Mouse (Mus musculus) embryonic facial prominence, embryonic 10.5 days (tissue): ENCODE results near the gene Pomgnt2. TPM values are rescaled to one million over a fixed set of nuclear protein-coding genes. Genes with fewer than 3 reads are reported as not detected.
A peak's percentile ranks its signal among the peaks of the same experiment; 100 is the strongest.

ENCODE experiments used
- DNase-seq: peaks from one replicate; pipeline ENCODE4 v3.0.0-alpha.2; 2017; ENCODE audit warnings: low spot score
- H3K27ac ChIP-seq: fragments of 300-500 bp; sonication (generic); replicated peaks from 2 replicates; pipeline ENCODE4 v1.5.1; 2016; ENCODE audit warnings: mild to moderate bottlenecking
- H3K27me3 ChIP-seq: fragments of 300-500 bp; sonication (generic); replicated peaks from 2 replicates; pipeline ENCODE4 v1.6.1; 2016; ENCODE audit warnings: low read depth, mild to moderate bottlenecking; ENCODE audit not compliant: poor library complexity, severe bottlenecking
- H3K36me3 ChIP-seq: fragments of 300-500 bp; sonication (generic); replicated peaks from 2 replicates; pipeline ENCODE4 v1.6.1; 2016; ENCODE audit warnings: mild to moderate bottlenecking, moderate library complexity
- H3K4me1 ChIP-seq: fragments of 300-500 bp; sonication (generic); 2 replicates; pipeline ENCODE4 v1.6.1; 2016
- H3K4me3 ChIP-seq: fragments of 300-500 bp; sonication (generic); 2 replicates; pipeline ENCODE4 v1.5.1; 2016; ENCODE audit warnings: mild to moderate bottlenecking, moderate library complexity
- H3K9me3 ChIP-seq: fragments of 300-500 bp; sonication (generic); 2 replicates; pipeline ENCODE4 v1.6.1; 2016; ENCODE audit warnings: mild to moderate bottlenecking
- WGBS: fragments of 180-500 bp; shearing (Covaris S2); methylation state at CpG from one replicate; pipeline ENCODE4 v1.1.7; 2016; 5-methylcytosine and 5-hydroxymethylcytosine counted together
- polyA plus RNA-seq: library from polyadenylated mRNA; unstranded; fragments of >200 nt; fragmentation: Nextera tagmentation; extraction: Ambion mirVana; gene quantifications from 2 replicates; pipeline ENCODE4 v1.2.1, GENCODE M21; 2016

Pomgnt2 gene
- polyA plus RNA-seq, 1 experiment from 2014 or later, result 13.9 TPM

GRCm38 (mm10) chr9:121982214-121982613 lies 14.7 kb downstream of the Pomgnt2 start:
- Histone ChIP-seq H3K27me3 (no peaks in the 10 kb centered on the region), H3K27ac (no peak overlapping the region), H3K9me3 (no peaks in the 10 kb centered on the region), H3K4me1 (peaks cover 13% of the 10 kb centered on the region; the same call in 1 of the 2 replicates), H3K36me3 (peaks cover 17% of the 10 kb centered on the region), H3K4me3 (no peak overlapping the region)
- WGBS, result 96% methylated on average over 22 of the region's 22 CpGs
- no peak for DNase-seq

GRCm38 (mm10) chr9:121981466-121982105 lies 15.3 kb downstream of the Pomgnt2 start:
- no peaks in the 10 kb centered on the region for H3K27me3 ChIP-seq
- no peak overlapping the region for H3K27ac ChIP-seq
- 86% methylated on average over 10 of the region's 10 CpGs for WGBS
- H3K36me3 ChIP-seq, result peaks cover 17% of the 10 kb centered on the region
- H3K4me1 ChIP-seq, result peaks cover 13% of the 10 kb centered on the region; the same call in 1 of the 2 replicates
- no peak overlapping the region for H3K4me3 ChIP-seq
- no peak for DNase-seq
- H3K9me3 ChIP-seq, result no peaks in the 10 kb centered on the region

GRCm38 (mm10) chr9:121981046-121981445 lies 15.9 kb downstream of the Pomgnt2 start:
- no peak for DNase-seq
- Histone ChIP-seq H3K27ac (no peak overlapping the region), H3K4me1 (peaks cover 13% of the 10 kb centered on the region; the same call in 1 of the 2 replicates), H3K9me3 (no peaks in the 10 kb centered on the region), H3K4me3 (no peak overlapping the region), H3K27me3 (no peaks in the 10 kb centered on the region), H3K36me3 (peaks cover 17% of the 10 kb centered on the region)
- 88% methylated on average over 9 of the region's 9 CpGs for WGBS

GRCm38 (mm10) chr9:121975321-121975720 lies 21.6 kb downstream of the Pomgnt2 start:
- Histone ChIP-seq H3K27ac (no peak overlapping the region), H3K4me1 (0 out of 2 replicates have a peak, but pooled peaks cover 7% of the 10 kb centered on the region), H3K27me3 (no peaks in the 10 kb centered on the region), H3K4me3 (no peak overlapping the region), H3K36me3 (no peaks in the 10 kb centered on the region), H3K9me3 (no peaks in the 10 kb centered on the region)
- no peak for DNase-seq
- 73% methylated on average over 2 of the region's 2 CpGs for WGBS

- H3K4me1 ChIP-seq, result 0 out of 2 replicates have a peak, but pooled peaks cover 7% of the 10 kb centered on the region
- WGBS, result 88% methylated on average over 12 of the region's 12 CpGs
- no peak overlapping the region for H3K27ac ChIP-seq
- H3K36me3 ChIP-seq, result no peaks in the 10 kb centered on the region
- H3K4me3 ChIP-seq, result no peak overlapping the region
- H3K27me3 ChIP-seq, result no peaks in the 10 kb centered on the region
- H3K9me3 ChIP-seq, result no peaks in the 10 kb centered on the region
- DNase-seq, result no peak
These were observed 22.5 kb downstream of the Pomgnt2 start for GRCm38 (mm10) chr9:121974141-121974986.

GRCm38 (mm10) chr9:121973207-121973606 lies 23.7 kb downstream of the Pomgnt2 start:
- Histone ChIP-seq H3K4me1 (0 out of 2 replicates have a peak, but pooled peaks cover 2% of the 10 kb centered on the region), H3K27ac (no peak overlapping the region), H3K36me3 (no peaks in the 10 kb centered on the region), H3K4me3 (no peak overlapping the region), H3K27me3 (no peaks in the 10 kb centered on the region), H3K9me3 (no peaks in the 10 kb centered on the region)
- no peak for DNase-seq
- 78% methylated on average over 1 of the region's 1 CpGs for WGBS

GRCm38 (mm10) chr9:121969841-121970381 lies 27.0 kb downstream of the Pomgnt2 start:
- Histone ChIP-seq H3K27ac (no peak overlapping the region), H3K9me3 (no peaks in the 10 kb centered on the region), H3K36me3 (no peaks in the 10 kb centered on the region), H3K4me3 (no peak overlapping the region), H3K27me3 (no peaks in the 10 kb centered on the region), H3K4me1 (0 out of 2 replicates have a peak, but pooled peaks cover 2% of the 10 kb centered on the region)
- WGBS, result 67% methylated on average over 5 of the region's 5 CpGs
- DNase-seq, result no peak

- Histone ChIP-seq H3K36me3 (no peaks in the 10 kb centered on the region), H3K4me3 (no peak overlapping the region), H3K27me3 (no peaks in the 10 kb centered on the region), H3K9me3 (no peaks in the 10 kb centered on the region), H3K4me1 (0 out of 2 replicates have a peak, but pooled peaks cover 2% of the 10 kb centered on the region), H3K27ac (no peak overlapping the region)
- no peak for DNase-seq
- WGBS, result 83% methylated on average over 5 of the region's 5 CpGs
These were observed 28.7 kb downstream of the Pomgnt2 start for GRCm38 (mm10) chr9:121968258-121968657.

- Histone ChIP-seq H3K27me3 (no peaks in the 10 kb centered on the region), H3K4me1 (peaks cover 15% of the 10 kb centered on the region), H3K27ac (no peak overlapping the region), H3K4me3 (no peak overlapping the region), H3K36me3 (no peaks in the 10 kb centered on the region), H3K9me3 (no peaks in the 10 kb centered on the region)
- WGBS, result 87% methylated on average over 7 of the region's 7 CpGs
- DNase-seq, result no peak
These were observed 32.0 kb downstream of the Pomgnt2 start for GRCm38 (mm10) chr9:121964941-121965340.

- Histone ChIP-seq H3K27me3 (no peaks in the 10 kb centered on the region), H3K36me3 (no peaks in the 10 kb centered on the region), H3K4me1 (peaks cover 22% of the 10 kb centered on the region), H3K9me3 (no peaks in the 10 kb centered on the region), H3K4me3 (no peak overlapping the region), H3K27ac (peak overlapping the region; percentile 49; the same call in 1 of the 2 replicates)
- no peak for DNase-seq
- 31% methylated on average over 7 of the region's 7 CpGs for WGBS
These were observed 36.8 kb downstream of the Pomgnt2 start for GRCm38 (mm10) chr9:121959966-121960635.

GRCm38 (mm10) chr9:121952596-121952995 lies 44.3 kb downstream of the Pomgnt2 start:
- H3K4me3 ChIP-seq, result no peak overlapping the region
- H3K4me1 ChIP-seq, result peaks cover 14% of the 10 kb centered on the region
- H3K27me3 ChIP-seq, result no peaks in the 10 kb centered on the region
- WGBS, result 91% methylated on average over 6 of the region's 6 CpGs
- DNase-seq, result no peak
- H3K27ac ChIP-seq, result no peak overlapping the region
- no peaks in the 10 kb centered on the region for H3K36me3 ChIP-seq
- no peaks in the 10 kb centered on the region for H3K9me3 ChIP-seq

GRCm38 (mm10) chr9:121951114-121951423 lies 45.8 kb downstream of the Pomgnt2 start:
- no peaks in the 10 kb centered on the region for H3K36me3 ChIP-seq
- peak overlapping the region; percentile 37; the same call in 1 of the 2 replicates for H3K4me3 ChIP-seq
- no peaks in the 10 kb centered on the region for H3K9me3 ChIP-seq
- H3K27me3 ChIP-seq, result no peaks in the 10 kb centered on the region
- WGBS, result 45% methylated on average over 4 of the region's 4 CpGs
- peak overlapping the region; percentile 61; the same call in 1 of the 2 replicates for H3K27ac ChIP-seq
- no peak for DNase-seq
- peaks cover 14% of the 10 kb centered on the region for H3K4me1 ChIP-seq
